In genomic region chr8:69874654-69875053, GRCm38 (mm10) we compare ENCODE assay signal across 17 mouse cellular contexts. TPM values are rescaled to one million over a fixed set of nuclear protein-coding genes. Genes with fewer than 3 reads are reported as not detected.
A peak's percentile ranks its signal among the peaks of the same experiment; 100 is the strongest.
DNase-seq lines count a peak whose midpoint lies in the region; TF ChIP-seq lines count a peak whose summit lies in the region.
"Had no signal": no experiment of that assay in that cellular context is flagged by ENCODE, and none has a peak within 500 bp of the region (broad histone marks: within the 10 kb centered on the region; RNA-seq: fewer than 3 reads in every experiment).

No protein-coding gene starts in this region.

- no peak overlapping the region for H3K4me3 ChIP-seq in liver, adult 2 months (ENCODE audit: insufficient read depth, low read depth, low read length)
- H3K4me3 ChIP-seq: embryonic facial prominence, embryonic 12.5 days; intestine, embryonic 15.5 days; lung, embryonic 15.5 days; neural tube, embryonic 13.5 days had no signal

- H3K27me3 ChIP-seq in liver, adult 2 months (ENCODE audit: control insufficient read depth, insufficient read depth, low read length): no peaks in the 10 kb centered on the region
- H3K27me3 ChIP-seq: CH12.LX, Patski had no signal

- H3K9ac ChIP-seq in liver, adult 2 months (ENCODE audit: low read depth, low read length): no peak overlapping the region
- H3K9ac ChIP-seq: embryonic facial prominence, embryonic 12.5 days; intestine, embryonic 15.5 days; lung, embryonic 15.5 days; neural tube, embryonic 13.5 days had no signal

- H3K4me1 ChIP-seq in liver, adult 2 months (ENCODE audit: control insufficient read depth, insufficient read depth, low read length): no peaks in the 10 kb centered on the region
- H3K4me1 ChIP-seq: embryonic facial prominence, embryonic 12.5 days; intestine, embryonic 15.5 days; lung, embryonic 15.5 days; neural tube, embryonic 13.5 days had no signal

- no peak for TF ChIP-seq POLR2A in liver, adult 2 months (IDR thresholded peaks at IDR 0.05; ENCODE audit: extremely low read depth, insufficient read depth, low read length)

- no peaks in the 10 kb centered on the region for H3K36me3 ChIP-seq in liver, adult 2 months (ENCODE audit: control insufficient read depth, insufficient read depth, low read length)
- H3K36me3 ChIP-seq: embryonic facial prominence, embryonic 12.5 days; intestine, embryonic 15.5 days; lung, embryonic 15.5 days had no signal

- no peak overlapping the region for H3K27ac ChIP-seq in liver, adult 2 months (replicated peaks; ENCODE audit: insufficient read depth, low read depth, low read length)
- H3K27ac ChIP-seq: embryonic facial prominence, embryonic 12.5 days; hindbrain, postnatal 0 days; intestine, embryonic 15.5 days; kidney, postnatal 0 days; lung, embryonic 15.5 days; neural tube, embryonic 13.5 days had no signal

- 0 out of 2 replicates have a peak, but pooled peaks have one; percentile 0 for TF ChIP-seq CTCF in liver, adult 2 months (IDR thresholded peaks at IDR 0.05; ENCODE audit: low read depth, low read length)

- no peaks in the 10 kb centered on the region for H3K79me2 ChIP-seq in liver, adult 2 months (ENCODE audit: control insufficient read depth, insufficient read depth, low read length)

- 85% methylated on average over 13 of the region's 13 CpGs for WGBS in liver, adult 2 months

- no peak for DNase-seq in liver, adult 2 months (ENCODE audit: extremely low read depth, low read depth, low spot score)
- no peak for DNase-seq in liver
- peak; percentile 48 for DNase-seq in NIH3T3 (ENCODE audit: low read depth)
- peak; percentile 63 for DNase-seq in gastrocnemius, postnatal 10 days
- peak; percentile 76 for DNase-seq in skeletal muscle tissue, adult 2 months (ENCODE audit: low read depth, low spot score)
- DNase-seq in neural tube, embryonic 10.5 days (ENCODE audit: extremely low spot score, low spot score): no peak
- DNase-seq in urinary bladder, postnatal 36 days (ENCODE audit: low spot score in 2 of 2): no peak

RNA-seq across cellular contexts. Expression of gene Cilp2, which starts 12.8 kb away (rescaled TPM):
- under 0.01 TPM in 1 of 2 replicates, not detected in the other for total RNA-seq in liver, adult 2 months (2014; rRNA removed)
- polyA plus RNA-seq in liver, adult 2 months (2012; rRNA removed): 0.01 and 0.05 TPM in 2 replicates
- total RNA-seq in gastrocnemius, postnatal 10 days (2021): 10 to 100 TPM; 25.3 to 28.4 TPM
- total RNA-seq: megakaryocyte-erythroid progenitor cell, adult 5-6 weeks had no signal
- polyA plus RNA-seq: liver, embryonic 16.5 days had no signal

RNA-seq across cellular contexts. Expression of gene Tssk6, which starts 27.3 kb away (rescaled TPM):
- total RNA-seq in liver, adult 2 months (2014; rRNA removed): not detected in 2 replicates
- polyA plus RNA-seq in liver, adult 2 months (2012; rRNA removed): 0.09 TPM in 1 of 2 replicates, not detected in the other
- total RNA-seq in gastrocnemius, postnatal 10 days (2021): under 1 TPM in 1 of 2 experiments, not detected in 1; 0.38 TPM
- total RNA-seq: megakaryocyte-erythroid progenitor cell, adult 5-6 weeks had no signal

RNA-seq across cellular contexts. Expression of gene Ndufa13, which starts 27.7 kb away (rescaled TPM):
- 132 and 141 TPM in 2 replicates for total RNA-seq in liver, adult 2 months (2014; rRNA removed)
- 206 and 221 TPM in 2 replicates for polyA plus RNA-seq in liver, adult 2 months (2012; rRNA removed)
- total RNA-seq in gastrocnemius, postnatal 10 days (2021): 100 to 1,000 TPM; 236 to 268 TPM

RNA-seq across cellular contexts. Expression of gene Yjefn3, which starts 27.9 kb away (rescaled TPM):
- total RNA-seq in liver, adult 2 months (2014; rRNA removed): 0.20 and 0.83 TPM in 2 replicates
- 1.4 and 2.0 TPM in 2 replicates for polyA plus RNA-seq in liver, adult 2 months (2012; rRNA removed)
- 1 to 10 TPM; 9.0 to 9.5 TPM for total RNA-seq in gastrocnemius, postnatal 10 days (2021)
- total RNA-seq: megakaryocyte-erythroid progenitor cell, adult 5-6 weeks had no signal

RNA-seq across cellular contexts. Expression of gene Pbx4, which starts 42.4 kb away (rescaled TPM):
- 0.20 and 0.46 TPM in 2 replicates for total RNA-seq in liver, adult 2 months (2014; rRNA removed)
- polyA plus RNA-seq in liver, adult 2 months (2012; rRNA removed): 0.65 and 1.7 TPM in 2 replicates
- 1 to 10 TPM in 1 of 2 experiments, under 1 TPM in 1; 0.47 to 1.1 TPM for total RNA-seq in gastrocnemius, postnatal 10 days (2021)

Comparison
In these comparisons a context has a peak if more than half of its experiments do, and no peak if none do; other contexts are left out.
1. DNase-seq: peak in NIH3T3 (single experiment), gastrocnemius, postnatal 10 days (single experiment) and skeletal muscle tissue, adult 2 months (single experiment); none in liver, adult 2 months (single experiment), liver (single experiment), neural tube, embryonic 10.5 days (single experiment) and urinary bladder, postnatal 36 days (0 of 2).
2. RNA of gene Cilp2, which starts 12.8 kb away (total RNA-seq): 25.3 to 28.4 TPM in gastrocnemius, postnatal 10 days; under 0.01 TPM in liver, adult 2 months; every median in the first group is over 10 times any median in the second.